Mouse (Mus musculus) MEL (cell line): ENCODE measurements around the gene Kirrel3. TPM values are rescaled to one million over a fixed set of nuclear protein-coding genes. Genes with fewer than 3 reads are reported as not detected.

Experiments
- DNase-seq: peaks from one replicate; pipeline ENCODE4 v3.0.0; 2011; ENCODE audit warnings: low read depth, low spot score
- H3K27ac ChIP-seq: 2 replicates; pipeline ENCODE4 v1.5.1; 2012; ENCODE audit warnings: low read depth, mild to moderate bottlenecking, control low read depth, low read length, moderate library complexity; ENCODE audit not compliant: control insufficient read depth
- H3K27me3 ChIP-seq, 2 experiments: fragments of 150-350 bp in 1 of 2; sonication (generic) in 1 of 2; 2 replicates each; pipeline ENCODE4 v1.6.1; 2012; ENCODE audit warnings: low read length in 2 of 2, mild to moderate bottlenecking in 2 of 2, improper control_type of control experiment in 1 of 2, moderate library complexity in 1 of 2; ENCODE audit not compliant: insufficient read depth in 2 of 2, control insufficient read depth in 1 of 2
- H3K36me3 ChIP-seq, 2 experiments: 2 replicates each; pipeline ENCODE4 v1.6.1; 2012 to 2014; ENCODE audit warnings: low read length in 2 of 2, improper control_type of control experiment in 1 of 2, inconsistent platforms in 1 of 2, mild to moderate bottlenecking in 1 of 2; ENCODE audit not compliant: insufficient read depth in 2 of 2, control insufficient read depth in 1 of 2
- H3K4me1 ChIP-seq, 2 experiments: fragments of 150-350 bp in 1 of 2; sonication (generic) in 1 of 2; 2 replicates each; pipeline ENCODE4 v1.6.1; 2012; ENCODE audit warnings: low read length in 2 of 2, improper control_type of control experiment in 1 of 2, mild to moderate bottlenecking in 1 of 2; ENCODE audit not compliant: insufficient read depth in 2 of 2, control insufficient read depth in 1 of 2
- H3K4me3 ChIP-seq, 2 experiments: fragments of 150-350 bp in 1 of 2; sonication (generic) in 1 of 2; 2 replicates each; pipeline ENCODE4 v1.5.1; 2012; ENCODE audit warnings: low read depth in 2 of 2, low read length in 2 of 2, mild to moderate bottlenecking in 2 of 2, moderate library complexity in 2 of 2, control low read depth in 1 of 2, improper control_type of control experiment in 1 of 2; ENCODE audit not compliant: control insufficient read depth in 1 of 2, insufficient read depth in 1 of 2
- H3K79me2 ChIP-seq: 2 replicates; pipeline ENCODE4 v1.6.1; 2012; ENCODE audit warnings: mild to moderate bottlenecking, low read length, moderate library complexity; ENCODE audit not compliant: control insufficient read depth, poor library complexity, insufficient read depth
- H3K9ac ChIP-seq: 2 replicates; pipeline ENCODE4 v1.6.1; 2012; ENCODE audit warnings: low read depth, mild to moderate bottlenecking, control low read depth, low read length, moderate library complexity; ENCODE audit not compliant: control insufficient read depth, poor library complexity, severe bottlenecking
- H3K9me3 ChIP-seq: fragments of 150-350 bp; sonication (generic); replicated peaks from 2 replicates; pipeline ENCODE4 v1.6.1; 2012; ENCODE audit warnings: mild to moderate bottlenecking, low read length, improper control_type of control experiment, moderate library complexity; ENCODE audit not compliant: insufficient read depth
- CHD2 ChIP-seq: IDR thresholded peaks from 2 replicates; pipeline ENCODE4 v1.6.1; 2011; ENCODE audit warnings: low read length, improper control_type of control experiment
- CTCF ChIP-seq, 3 experiments: IDR thresholded peaks in 2 of 3; conservative IDR thresholded peaks in 1 of 3; 2 replicates each; pipeline ENCODE4 v1.5.1; 2011 to 2012; ENCODE audit warnings: low read length in 3 of 3, low read depth in 2 of 3, mild to moderate bottlenecking in 2 of 3, improper control_type of control experiment in 1 of 3, inconsistent platforms in 1 of 3, mixed read lengths in 1 of 3, moderate library complexity in 1 of 3; ENCODE audit not compliant: control insufficient read depth in 1 of 3, insufficient read depth in 1 of 3, poor library complexity in 1 of 3, severe bottlenecking in 1 of 3
- ELF1 ChIP-seq: IDR thresholded peaks from 2 replicates; pipeline ENCODE4 v1.6.1; 2014; ENCODE audit warnings: low read depth, mild to moderate bottlenecking, inconsistent platforms, low read length, improper control_type of control experiment, moderate library complexity
- ETS1 ChIP-seq: IDR thresholded peaks from 2 replicates; pipeline ENCODE4 v1.6.1; 2012; ENCODE audit warnings: low read depth, mild to moderate bottlenecking, inconsistent platforms, low read length, improper control_type of control experiment, moderate library complexity
- GATA1 ChIP-seq: IDR thresholded peaks from 2 replicates; pipeline ENCODE4 v1.6.1; 2011; ENCODE audit warnings: low read depth, low read length, improper control_type of control experiment
- KAT2A ChIP-seq: conservative IDR thresholded peaks from 2 replicates; pipeline ENCODE4 v1.6.1; 2012; ENCODE audit warnings: low read depth, low read length, improper control_type of control experiment, inconsistent platforms
- MAFK ChIP-seq: IDR thresholded peaks from 2 replicates; pipeline ENCODE4 v1.6.1; 2011; ENCODE audit warnings: low read depth, mild to moderate bottlenecking, low read length, improper control_type of control experiment, borderline replicate concordance
- MAZ ChIP-seq: IDR thresholded peaks from 2 replicates; pipeline ENCODE4 v1.6.1; 2012; ENCODE audit warnings: low read depth, mild to moderate bottlenecking, inconsistent platforms, low read length, improper control_type of control experiment
- POLR2AphosphoS5 ChIP-seq: IDR thresholded peaks from 2 replicates; pipeline ENCODE4 v1.6.1; 2012; ENCODE audit warnings: low read depth, borderline replicate concordance, mild to moderate bottlenecking, inconsistent platforms, low read length, moderate library complexity, mixed read lengths
- RAD21 ChIP-seq: IDR thresholded peaks from 2 replicates; pipeline ENCODE4 v1.6.1; 2011; ENCODE audit warnings: mild to moderate bottlenecking, low read depth, low read length, improper control_type of control experiment
- SMC3 ChIP-seq: IDR thresholded peaks from 2 replicates; pipeline ENCODE4 v1.6.1; 2011; ENCODE audit warnings: low read depth, low read length, improper control_type of control experiment
- USF1 ChIP-seq: IDR thresholded peaks from 2 replicates; pipeline ENCODE4 v1.6.1; 2014; ENCODE audit warnings: low read depth, mild to moderate bottlenecking, inconsistent platforms, low read length, improper control_type of control experiment, moderate library complexity
- ZNF384 ChIP-seq: IDR thresholded peaks from 2 replicates; pipeline ENCODE4 v1.6.1; 2012; ENCODE audit warnings: low read depth, mild to moderate bottlenecking, inconsistent platforms, low read length, improper control_type of control experiment
- polyA plus RNA-seq, 2 experiments: library from polyadenylated mRNA; stranded (reverse) in 1 of 2; unstranded in 1 of 2; fragments of >175 nt in 1 of 2; fragments of >200 nt in 1 of 2; gene quantifications; 2 replicates each; pipeline versions ENCODE4 v1.2.1 to v1.2.4; 2012; ENCODE audit warnings: low replicate concordance in 2 of 2, low read depth in 1 of 2; ENCODE audit not compliant: insufficient read length in 2 of 2, insufficient read depth in 1 of 2, missing spikeins in 1 of 2
- total RNA-seq: library from RNA; depleted of rRNA; stranded (reverse); fragments of 300-350 nt; gene quantifications from 2 replicates; pipeline ENCODE4 v1.2.3, GENCODE M21; 2012

Kirrel3 gene
- total and polyA plus RNA-seq, 3 experiments: 0.06 TPM; not detected in 2

- no peak overlapping the region for H3K9ac ChIP-seq
- no peaks in the 10 kb centered on the region for H3K79me2 ChIP-seq
- TF ChIP-seq CTCF (IDR thresholded peaks at IDR 0.05 in 2 of 3, conservative IDR thresholded peaks at IDR 0.05 in 1 of 3; ENCODE audit: control insufficient read depth in 1 of 3, insufficient read depth in 1 of 3, low read depth in 2 of 3, low read length in 3 of 3, poor library complexity in 1 of 3, severe bottlenecking in 1 of 3): peak; percentile 12 to 47 (median 14); a peak in 2 of 6 replicates
- TF ChIP-seq RAD21: peak; percentile 56
- TF ChIP-seq KAT2A: no peak
- TF ChIP-seq SMC3: peak; percentile 39; the same call in 1 of the 2 replicates
- no peak for TF ChIP-seq ETS1
- TF ChIP-seq POLR2AphosphoS5: no peak
- TF ChIP-seq ELF1: no peak
- no peak overlapping the region for H3K27ac ChIP-seq
- no peak for DNase-seq
- no peaks in the 10 kb centered on the region for H3K4me1 ChIP-seq
- H3K4me3 ChIP-seq: no peak overlapping the region
- H3K36me3 ChIP-seq: no peaks in the 10 kb centered on the region
- H3K9me3 ChIP-seq: no peaks in the 10 kb centered on the region
- no peaks in the 10 kb centered on the region for H3K27me3 ChIP-seq
Observed at GRCm38 (mm10) chr9:35019372-35019771, 533.7 kb downstream of the Kirrel3 start.

- H3K27ac ChIP-seq: no peak overlapping the region
- no peaks in the 10 kb centered on the region for H3K27me3 ChIP-seq
- no peaks in the 10 kb centered on the region for H3K4me1 ChIP-seq
- H3K4me3 ChIP-seq: no peak overlapping the region
- no peaks in the 10 kb centered on the region for H3K36me3 ChIP-seq
- H3K9ac ChIP-seq: no peak overlapping the region
- H3K9me3 ChIP-seq: no peaks in the 10 kb centered on the region
- no peak for TF ChIP-seq MAZ
- no peaks in the 10 kb centered on the region for H3K79me2 ChIP-seq
- no peak for DNase-seq
Observed at GRCm38 (mm10) chr9:35020015-35020653, 534.4 kb downstream of the Kirrel3 start.

- H3K27ac ChIP-seq: no peak overlapping the region
- H3K36me3 ChIP-seq: no peaks in the 10 kb centered on the region
- no peaks in the 10 kb centered on the region for H3K4me1 ChIP-seq
- no peaks in the 10 kb centered on the region for H3K9me3 ChIP-seq
- no peaks in the 10 kb centered on the region for H3K27me3 ChIP-seq
- TF ChIP-seq CHD2 (no peak), GATA1 (no peak), ZNF384 (no peak), KAT2A (no peak), USF1 (no peak), MAFK (no peak)
- TF ChIP-seq, all 39 proteins: peak for 0
- no peak overlapping the region for H3K9ac ChIP-seq
- DNase-seq: no peak
- no peaks in the 10 kb centered on the region for H3K79me2 ChIP-seq
- no peak overlapping the region for H3K4me3 ChIP-seq
Observed at GRCm38 (mm10) chr9:35021744-35022143, 536.0 kb downstream of the Kirrel3 start.
